ENCODE assay signal across 19 mouse cellular contexts in the genomic region with DNA sequence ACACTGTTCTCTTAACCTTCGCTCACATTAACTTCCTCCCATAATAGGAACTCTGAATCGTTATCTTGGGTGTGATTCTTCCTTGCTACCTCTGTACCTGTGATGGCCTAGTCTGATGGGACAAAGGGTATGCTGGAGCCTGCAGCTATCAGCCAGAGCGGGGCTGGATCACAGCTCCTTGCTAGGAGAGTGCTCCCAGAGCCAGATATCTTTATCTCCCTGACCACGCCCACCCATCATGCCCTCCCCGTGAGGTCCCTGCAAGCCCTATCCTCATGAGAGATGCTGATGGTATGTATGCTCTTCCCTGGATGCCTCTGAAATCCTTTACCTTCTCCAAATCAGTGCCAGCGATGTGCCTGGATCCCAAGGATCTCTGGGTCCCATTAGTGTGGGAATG. TPM values are rescaled to one million over a fixed set of nuclear protein-coding genes. Genes with fewer than 3 reads are reported as not detected.
DNase-seq lines count a peak whose midpoint lies in the region; ATAC-seq and TF ChIP-seq lines count a peak whose summit lies in the region.
"Had no signal": no experiment of that assay in that cellular context is flagged by ENCODE, and none has a peak within 500 bp of the region (broad histone marks: within the 10 kb centered on the region; RNA-seq: fewer than 3 reads in every experiment).

No protein-coding gene starts in this region.

- no peak overlapping the region for H3K9ac ChIP-seq in MEL (ENCODE audit: control insufficient read depth, low read depth, low read length, poor library complexity, severe bottlenecking)
- no peak overlapping the region for H3K9ac ChIP-seq in intestine, embryonic 16.5 days (ENCODE audit: low read depth, low read length)
- H3K9ac ChIP-seq in liver, postnatal 0 days (replicated peaks): no peak overlapping the region
- H3K9ac ChIP-seq: hindbrain, embryonic 15.5 days; neural tube, embryonic 12.5 days had no signal

- no peak overlapping the region for H3K4me2 ChIP-seq in intestine, embryonic 16.5 days (ENCODE audit: low read depth, low read length)
- no peak overlapping the region for H3K4me2 ChIP-seq in liver, postnatal 0 days (ENCODE audit: low read depth, low read length)
- H3K4me2 ChIP-seq: hindbrain, embryonic 15.5 days; neural tube, embryonic 12.5 days had no signal

- H3K27ac ChIP-seq in cerebellum, adult 2 months (ENCODE audit: insufficient read depth, low read length): 0 out of 2 replicates have a peak overlapping the region, but pooled peaks have one; percentile 20
- H3K27ac ChIP-seq in MEL (ENCODE audit: control insufficient read depth, low read depth, low read length): no peak overlapping the region
- no peak overlapping the region for H3K27ac ChIP-seq in intestine, embryonic 16.5 days (ENCODE audit: low read length)
- H3K27ac ChIP-seq in liver, postnatal 0 days (ENCODE audit: low read depth): no peak overlapping the region
- H3K27ac ChIP-seq: hindbrain, embryonic 15.5 days; midbrain, embryonic 10.5 days; neural tube, embryonic 12.5 days had no signal

- no peak for DNase-seq in cerebellum, adult 2 months
- no peak for DNase-seq in cerebellum, adult 11-12 months
- peak; percentile 62 for DNase-seq in MEL (ENCODE audit: low read depth, low spot score)
- peak; percentile 30 for DNase-seq in liver, postnatal 0 days
- DNase-seq in kidney, postnatal 4 days: no peak
- no peak for DNase-seq in urinary bladder, postnatal 25 days (ENCODE audit: low spot score)
- DNase-seq in kidney, adult 11 months: no peak
- DNase-seq: adrenal gland, adult 2 months; cerebellum, adult 8-10 months; gastrocnemius, postnatal 10 days; kidney, adult 2 months; kidney, postnatal 14 days; layer of hippocampus, postnatal 36 days; lung, postnatal 14 days; right cerebral cortex, postnatal 14 days had no signal

- peaks cover 0 to 7% of the 10 kb centered on the region in 2 experiments; a peak in 2 of 4 replicates for H3K36me3 ChIP-seq in MEL (ENCODE audit: control insufficient read depth in 1 of 2, insufficient read depth in 2 of 2, low read length in 2 of 2)
- no peaks in the 10 kb centered on the region for H3K36me3 ChIP-seq in intestine, embryonic 16.5 days (ENCODE audit: control insufficient read depth, insufficient read depth, low read length)
- peaks cover 15% of the 10 kb centered on the region; the same call in 1 of the 2 replicates for H3K36me3 ChIP-seq in liver, postnatal 0 days (replicated peaks; ENCODE audit: insufficient read depth, low read length)
- H3K36me3 ChIP-seq: hindbrain, embryonic 15.5 days had no signal

- peak; percentile 44 for ATAC-seq in intestine, embryonic 16.5 days
- ATAC-seq in liver, postnatal 0 days: no peak

- no peak overlapping the region for H3K4me3 ChIP-seq in cerebellum, adult 2 months (replicated peaks; ENCODE audit: insufficient read depth, low read depth, low read length)
- H3K4me3 ChIP-seq in MEL (ENCODE audit: control insufficient read depth in 1 of 2, insufficient read depth in 1 of 2, low read depth in 2 of 2, low read length in 2 of 2): no peak overlapping the region
- H3K4me3 ChIP-seq in intestine, embryonic 16.5 days (ENCODE audit: low read length): no peak overlapping the region
- no peak overlapping the region for H3K4me3 ChIP-seq in liver, postnatal 0 days (ENCODE audit: low read depth, low read length)
- H3K4me3 ChIP-seq: hindbrain, embryonic 15.5 days; midbrain, embryonic 10.5 days; neural tube, embryonic 12.5 days had no signal

- H3K4me1 ChIP-seq in cerebellum, adult 2 months (ENCODE audit: control insufficient read depth, insufficient read depth, low read length): peaks cover 55% of the 10 kb centered on the region
- H3K4me1 ChIP-seq in MEL (ENCODE audit: control insufficient read depth in 1 of 2, insufficient read depth in 2 of 2, low read length in 2 of 2): peaks cover 4 to 7% of the 10 kb centered on the region in 2 experiments
- H3K4me1 ChIP-seq in intestine, embryonic 16.5 days (ENCODE audit: control insufficient read depth, insufficient read depth, low read length): peaks cover 6% of the 10 kb centered on the region; the same call in 1 of the 2 replicates
- peaks cover 7% of the 10 kb centered on the region for H3K4me1 ChIP-seq in liver, postnatal 0 days (ENCODE audit: insufficient read depth)
- H3K4me1 ChIP-seq: hindbrain, embryonic 15.5 days; neural tube, embryonic 12.5 days had no signal

- no peak for TF ChIP-seq CTCF in cerebellum, adult 2 months (IDR thresholded peaks at IDR 0.05; ENCODE audit: borderline replicate concordance, insufficient read depth, low read depth, low read length)
- TF ChIP-seq CTCF in MEL (IDR thresholded peaks at IDR 0.05 in 2 of 3, conservative IDR thresholded peaks at IDR 0.05 in 1 of 3; ENCODE audit: control insufficient read depth in 1 of 3, insufficient read depth in 1 of 3, low read depth in 2 of 3, low read length in 3 of 3, poor library complexity in 1 of 3, severe bottlenecking in 1 of 3): no peak
- no peak for TF ChIP-seq CTCF in liver, postnatal 0 days (IDR thresholded peaks at IDR 0.05; ENCODE audit: low read depth)

- TF ChIP-seq POLR2A in cerebellum, adult 2 months (IDR thresholded peaks at IDR 0.05; ENCODE audit: borderline replicate concordance, insufficient read depth, low read length): no peak
- no peak for TF ChIP-seq POLR2A in MEL (IDR thresholded peaks at IDR 0.05; ENCODE audit: control insufficient read depth in 1 of 2, insufficient read depth in 1 of 2, low read depth in 1 of 2, low read length in 2 of 2, poor library complexity in 1 of 2)

- H3K79me2 ChIP-seq in MEL (ENCODE audit: control insufficient read depth, insufficient read depth, low read length, poor library complexity): no peaks in the 10 kb centered on the region

- 85% methylated on average over 6 of the region's 6 CpGs for WGBS in cerebellum, adult 2 months
- 62% methylated on average over 6 of the region's 6 CpGs for WGBS in intestine, embryonic 16.5 days
- 46% methylated on average over 6 of the region's 6 CpGs for WGBS in liver, postnatal 0 days (ENCODE audit: insufficient replicate concordance)

- no peak for TF ChIP-seq EP300 in MEL (IDR thresholded peaks at IDR 0.05; ENCODE audit: low read depth in 1 of 2, low read length in 2 of 2)
- no peak for TF ChIP-seq EP300 in liver, postnatal 0 days (IDR thresholded peaks at IDR 0.05; ENCODE audit: low read depth)

- no peaks in the 10 kb centered on the region for H3K9me3 ChIP-seq in MEL (replicated peaks; ENCODE audit: insufficient read depth, low read length)
- no peaks in the 10 kb centered on the region for H3K9me3 ChIP-seq in intestine, embryonic 16.5 days (ENCODE audit: control insufficient read depth, low read length)
- no peaks in the 10 kb centered on the region for H3K9me3 ChIP-seq in liver, postnatal 0 days (ENCODE audit: low read length)
- H3K9me3 ChIP-seq: hindbrain, embryonic 15.5 days; midbrain, embryonic 10.5 days; neural tube, embryonic 12.5 days had no signal

- no peaks in the 10 kb centered on the region for H3K27me3 ChIP-seq in cerebellum, adult 2 months (ENCODE audit: control insufficient read depth, insufficient read depth, low read length)
- no peaks in the 10 kb centered on the region for H3K27me3 ChIP-seq in MEL (ENCODE audit: control insufficient read depth in 1 of 2, insufficient read depth in 2 of 2, low read length in 2 of 2)
- no peaks in the 10 kb centered on the region for H3K27me3 ChIP-seq in intestine, embryonic 16.5 days (replicated peaks; ENCODE audit: control insufficient read depth, insufficient read depth, low read length)
- no peaks in the 10 kb centered on the region for H3K27me3 ChIP-seq in liver, postnatal 0 days (ENCODE audit: insufficient read depth, low read length)
- H3K27me3 ChIP-seq: hindbrain, embryonic 15.5 days; neural tube, embryonic 12.5 days had no signal

- TF ChIP-seq RAD21 in MEL (IDR thresholded peaks at IDR 0.05; ENCODE audit: low read depth, low read length): no peak

TF ChIP-seq in MEL, 35 proteins besides CTCF, POLR2A, EP300 and RAD21:
- TF ChIP-seq USF2 (IDR thresholded peaks at IDR 0.05; ENCODE audit: borderline replicate concordance in 1 of 2, insufficient read depth in 1 of 2, low read depth in 1 of 2, low read length in 2 of 2) (no peak), ELF1 (IDR thresholded peaks at IDR 0.05; ENCODE audit: low read depth, low read length) (no peak), GATA1 (IDR thresholded peaks at IDR 0.05; ENCODE audit: low read depth, low read length) (peak; percentile 47)

RNA-seq across cellular contexts. Expression of gene Max, which starts 31.8 kb away (rescaled TPM):
- 90.7 and 93.6 TPM in 2 replicates for polyA plus RNA-seq in cerebellum, adult 2 months (2012; rRNA removed)
- total RNA-seq in MEL (2012; rRNA removed): 44.9 and 48.2 TPM in 2 replicates
- 100 to 1,000 TPM; 164 to 356 TPM for polyA plus RNA-seq in MEL (2012; ENCODE audit: insufficient read depth in 1 of 2, insufficient read length in 2 of 2, low read depth in 1 of 2, low replicate concordance in 2 of 2, missing spikeins in 1 of 2)
- 14.2 and 15.0 TPM in 2 replicates for polyA plus RNA-seq in intestine, embryonic 16.5 days (2015; fragmentation: Nextera tagmentation; extraction: Ambion mirVana)
- polyA plus RNA-seq in liver, postnatal 0 days (2015; fragmentation: Nextera tagmentation; extraction: Ambion mirVana): 6.3 and 7.1 TPM in 2 replicates

Comparison
In these comparisons a context has a peak if more than half of its experiments do, and no peak if none do; other contexts are left out.
1. DNase-seq: peak in MEL (single experiment) and liver, postnatal 0 days (single experiment); none in cerebellum, adult 2 months (0 of 2), cerebellum, adult 11-12 months (single experiment), kidney, postnatal 4 days (0 of 2), urinary bladder, postnatal 25 days (single experiment) and kidney, adult 11 months (single experiment).